Mouse (Mus musculus): Measurements from ENCODE around the gene Glra2.

- no peak for TF ChIP-seq POLR2A (IDR thresholded peaks at IDR 0.05; ENCODE audit: control insufficient read depth, low read depth, low read length)
- no peak for TF ChIP-seq CTCF (IDR thresholded peaks at IDR 0.05; ENCODE audit: control insufficient read depth, insufficient read depth, insufficient replicate concordance, low read depth, low read length)
Measured at GRCm38 (mm10) chrX:165326939-165327698, at the start of gene Glra2.
